Mouse (Mus musculus) regulatory T cell (primary cell): Measurements from ENCODE around the gene Ttc28.

Experiments used
- in situ Hi-C: fragments of 300-600 bp; cut with MboI, MseI; formaldehyde crosslinking; loops from one replicate; pipeline ENCODE4 v1.15.1; 2025; ENCODE audit warnings: high pct_unique_total_duplicates

Ttc28 gene

DNA sequence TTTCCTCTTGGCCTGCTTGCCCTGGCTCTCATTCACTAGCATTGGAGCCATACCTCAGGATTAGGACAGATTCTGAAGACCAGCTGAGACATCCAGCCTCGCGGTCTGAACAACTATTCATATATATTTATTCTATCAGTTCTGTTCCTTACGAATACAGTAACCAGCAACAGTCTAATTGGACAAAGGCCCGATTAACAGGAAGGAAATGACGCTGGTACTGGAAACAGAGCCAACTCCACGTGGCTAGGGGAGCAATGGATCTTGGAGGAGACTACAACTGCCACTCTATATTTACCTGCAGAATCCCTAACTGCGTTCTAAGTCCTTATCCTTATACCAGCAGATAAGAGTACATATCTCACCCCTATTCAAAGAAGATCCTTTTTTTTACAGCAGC, 447.8 kb downstream of the Ttc28 start:
- in situ Hi-C loops, result no loop called here

DNA sequence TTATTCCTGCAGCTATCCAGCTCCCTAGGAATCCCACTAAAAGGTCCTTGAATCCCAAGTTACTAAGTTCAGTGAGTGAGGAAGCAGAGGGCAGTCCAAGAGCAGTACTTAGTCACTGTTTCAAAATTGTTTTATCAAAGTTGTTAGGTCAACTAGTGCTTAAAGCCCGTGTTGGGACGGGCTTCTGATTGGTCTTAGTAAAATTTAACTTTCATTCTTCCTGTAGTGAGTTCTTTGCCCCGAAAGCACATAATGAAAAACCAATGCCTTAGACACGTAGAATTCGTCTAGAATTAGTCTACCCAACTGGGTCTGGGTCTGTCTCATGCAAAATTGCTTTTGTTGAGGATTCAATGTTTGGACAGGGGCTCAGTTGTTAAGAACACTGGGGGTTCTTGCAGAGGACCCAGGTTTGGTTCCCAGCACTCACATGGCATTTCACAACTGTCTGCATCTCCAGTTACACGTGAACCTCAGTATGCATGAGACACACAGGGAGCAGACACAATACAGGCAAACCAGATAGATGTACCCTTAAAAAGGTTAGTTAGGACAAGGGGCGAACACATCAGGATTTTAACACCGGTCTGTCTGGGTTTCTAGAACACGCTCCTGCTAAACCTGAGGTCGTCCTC, 450.3 kb downstream of the Ttc28 start:
- in situ Hi-C loops, result no loop called here

DNA sequence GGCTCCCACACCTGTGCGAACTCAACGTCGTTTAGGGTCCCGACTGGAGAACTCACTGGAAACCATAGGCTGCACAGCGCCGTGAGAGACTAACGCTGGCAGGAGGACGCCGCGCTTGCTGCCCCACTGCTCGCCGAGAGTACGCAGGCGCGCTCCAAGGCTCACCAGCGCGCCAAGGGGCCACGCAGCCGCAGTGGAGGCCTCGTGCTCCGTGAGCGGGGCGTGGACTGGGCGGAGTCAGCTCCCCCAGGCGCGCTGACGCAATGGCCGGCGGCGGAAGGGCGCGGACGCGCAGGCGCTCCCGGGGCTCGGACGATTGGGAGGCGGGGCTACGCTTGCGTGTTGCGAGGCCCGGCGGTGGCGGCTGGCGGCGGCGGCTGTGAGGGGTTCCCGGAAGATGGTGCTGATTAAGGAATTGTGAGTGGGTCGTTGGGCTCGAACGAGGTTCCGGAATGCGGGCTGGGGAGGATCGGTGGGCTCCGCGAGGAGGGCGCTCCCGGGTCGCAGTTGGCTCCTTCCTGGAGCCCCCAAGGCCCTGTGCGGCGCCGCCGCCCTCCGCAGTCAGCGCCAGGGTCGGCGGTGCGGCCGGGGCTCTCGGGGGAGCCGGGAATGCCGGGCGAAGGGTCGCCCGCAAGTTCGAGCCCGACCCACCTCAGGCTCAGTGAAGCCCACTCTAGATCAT, 451.0 kb downstream of the Ttc28 start, which contains the start of gene Pitpnb:
Gene Pitpnb (plus strand): TSS at position 347 of the 682 bp plus-strand sequence.
- in situ Hi-C loops, result no loop called here

DNA sequence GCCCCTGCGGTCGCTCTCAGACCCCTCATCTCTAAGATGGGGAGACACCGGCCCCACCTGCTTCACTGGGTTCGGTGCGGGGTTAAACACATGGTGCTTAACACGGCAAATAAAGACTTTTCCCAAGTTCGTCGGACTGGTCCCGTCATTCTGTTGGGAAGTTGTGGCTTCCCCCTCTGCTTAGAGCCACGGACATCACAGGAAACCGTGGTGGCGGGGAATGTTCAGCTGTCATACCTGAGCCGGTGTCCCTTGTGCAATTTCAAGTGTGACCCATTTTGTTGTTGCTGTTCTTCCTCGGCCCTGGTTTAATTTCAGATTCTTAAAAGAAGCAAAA, 451.5 kb downstream of the Ttc28 start:
- in situ Hi-C loops, result no loop called here

DNA sequence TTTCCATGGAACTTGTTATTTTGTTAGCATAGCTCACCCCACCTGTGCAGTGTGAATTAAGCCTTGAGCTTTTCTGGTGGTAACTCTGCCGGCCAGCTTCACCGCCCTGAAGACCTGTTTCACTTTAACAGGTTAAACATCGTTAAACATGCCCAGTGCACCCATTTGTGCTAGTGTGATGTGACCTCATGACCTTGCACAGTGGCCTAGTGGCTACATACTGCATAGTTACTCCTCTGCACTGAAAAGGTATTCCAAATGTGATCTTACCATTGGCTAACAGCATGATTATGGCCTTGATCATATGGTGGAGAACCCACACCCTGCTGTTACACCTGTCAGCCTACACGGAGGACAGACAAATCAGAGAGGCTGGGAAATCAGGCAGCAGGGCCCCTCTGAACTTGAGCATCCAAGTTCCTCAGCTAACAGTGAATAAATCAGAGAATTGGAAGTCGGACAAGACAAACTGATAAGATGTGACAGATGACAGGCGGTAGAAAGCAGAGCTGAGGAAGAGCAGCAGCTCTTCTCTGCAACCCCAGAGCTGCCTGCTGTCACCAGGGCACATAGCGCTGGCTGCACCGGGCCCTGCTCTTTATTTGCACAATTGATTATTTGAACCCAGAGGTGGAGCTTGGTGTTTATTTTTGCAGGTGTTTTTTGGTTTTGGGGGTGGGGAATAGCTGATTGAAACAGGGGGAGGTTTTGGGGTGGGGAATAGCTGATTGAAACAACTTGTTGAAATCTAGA, 456.5 kb downstream of the Ttc28 start:
- in situ Hi-C loops, result no loop called here
